Mouse (Mus musculus): ENCODE results near the gene Trpd52l3.

DNA sequence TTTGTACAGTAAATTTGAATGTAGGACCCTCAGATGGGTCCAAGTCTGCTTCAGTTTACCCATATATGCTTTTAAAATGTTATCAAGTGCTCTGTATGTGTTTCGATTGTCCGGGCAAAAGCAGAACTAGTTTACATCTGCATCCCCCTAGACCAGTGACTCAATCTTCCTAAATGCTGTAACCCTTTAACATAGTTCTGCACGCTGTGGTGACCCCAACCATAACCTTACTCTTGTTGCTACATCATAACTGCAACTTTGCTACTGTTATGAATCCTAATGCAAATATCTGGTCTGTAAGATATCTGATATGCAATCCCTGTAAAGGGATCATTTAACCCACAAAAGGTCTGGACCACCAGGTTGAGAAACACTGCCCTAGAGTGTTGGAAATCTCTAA lies 49.8 kb upstream of the Trpd52l3 start:
- TF ChIP-seq ZC3H11A (IDR thresholded peaks at IDR 0.05; ENCODE audit: low read depth, low read length) (no peak), CTCF (conservative IDR thresholded peaks at IDR 0.05 in 1 of 2, IDR thresholded peaks at IDR 0.05 in 1 of 2; ENCODE audit: low read depth in 2 of 2, low read length in 2 of 2) (no peak), ETS1 (conservative IDR thresholded peaks at IDR 0.05; ENCODE audit: low read depth, low read length) (no peak), POLR2A (IDR thresholded peaks at IDR 0.05; ENCODE audit: low read depth, low read length) (no peak), RCOR1 (conservative IDR thresholded peaks at IDR 0.05; ENCODE audit: low read depth, low read length) (no peak), EP300 (IDR thresholded peaks at IDR 0.05; ENCODE audit: low read length) (no peak), TBP (conservative IDR thresholded peaks at IDR 0.05; ENCODE audit: low read depth, low read length) (no peak), USF2 (conservative IDR thresholded peaks at IDR 0.05; ENCODE audit: low read depth, low read length) (no peak), ZKSCAN1 (IDR thresholded peaks at IDR 0.05; ENCODE audit: borderline replicate concordance, low read depth, low read length) (no peak), PAX5 (IDR thresholded peaks at IDR 0.05; ENCODE audit: low read length) (no peak), JUND (conservative IDR thresholded peaks at IDR 0.05; ENCODE audit: low read depth, low read length) (no peak), HCFC1 (IDR thresholded peaks at IDR 0.05; ENCODE audit: low read depth, low read length) (no peak)
